Mouse (Mus musculus): ENCODE data around the gene 4933402J07Rik.

GRCm38 (mm10) chr8:87621181-87621580, 57.5 kb downstream of the 4933402J07Rik start:
- TF ChIP-seq CTCF (IDR thresholded peaks at IDR 0.05; ENCODE audit: low read depth), result no peak
- TF ChIP-seq EP300 (optimal IDR thresholded peaks at IDR 0.05), result no peak

All from stomach, postnatal 0 days (tissue).